Mouse (Mus musculus) retina, adult 2 months (tissue): ENCODE data around the gene Gm29554.
"Not testable (repeated sequence)": the region's sequence is repeated elsewhere in the genome, so short reads cannot be mapped to it uniquely, and the experiment has no call there.

Experiments used
- DNase-seq: peaks from one replicate; pipeline ENCODE4 v3.0.0-alpha.2; 2012; ENCODE audit warnings: low read depth, low spot score

The Gm29554 gene

GRCm38 (mm10) chrY:12273632-12274031 is at the start of gene Gm29554:
Gene Gm29554, plus strand, starts transcription at chrY:12273932.
- not testable (repeated sequence) for DNase-seq
